Mouse (Mus musculus): Measurements from ENCODE around the gene Dnah8.
A peak's percentile ranks its signal among the peaks of the same experiment; 100 is the strongest.
"Not testable (repeated sequence)": the region's sequence is repeated elsewhere in the genome, so short reads cannot be mapped to it uniquely, and the experiment has no call there.

Gene Dnah8

DNA sequence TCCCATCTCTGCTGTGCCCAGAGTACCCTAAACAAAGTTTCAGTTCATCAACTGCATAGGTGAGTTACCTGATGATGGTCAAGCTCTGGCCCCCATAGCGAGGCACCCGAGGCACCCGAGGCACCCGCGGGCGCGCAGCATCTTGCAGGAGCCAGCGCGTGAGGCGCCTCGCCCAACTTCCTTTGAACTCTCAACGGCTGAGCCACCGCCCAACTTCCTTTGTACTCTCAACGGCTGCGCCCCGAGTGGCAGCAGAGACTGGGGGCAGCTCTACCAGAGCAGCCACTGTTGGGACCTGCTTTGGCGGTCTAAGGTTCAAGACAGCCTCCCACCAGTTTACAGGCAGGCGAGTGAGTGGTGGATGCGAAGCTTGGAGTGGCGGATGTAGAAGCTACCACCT, at the start of gene Dnah8:
TSS of gene Dnah8 (plus strand) at position 223 of the 400 bp plus-strand sequence.
- not testable (repeated sequence) for DNase-seq

DNA sequence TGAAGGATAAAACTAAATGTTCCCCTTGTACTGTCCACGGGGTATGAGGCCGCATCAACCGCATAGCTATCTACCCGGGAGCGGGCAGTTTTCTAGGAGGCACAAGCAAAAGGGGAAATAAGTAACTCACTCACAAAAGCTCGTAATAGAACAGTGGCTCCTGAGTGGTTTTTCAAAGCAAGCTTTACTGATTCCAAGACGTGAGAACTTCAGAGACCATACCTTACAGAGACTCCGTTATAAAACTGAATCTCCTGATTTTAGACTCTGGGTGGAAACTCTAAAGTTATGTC, 49.4 kb upstream of the Dnah8 start:
- no peak for DNase-seq

DNA sequence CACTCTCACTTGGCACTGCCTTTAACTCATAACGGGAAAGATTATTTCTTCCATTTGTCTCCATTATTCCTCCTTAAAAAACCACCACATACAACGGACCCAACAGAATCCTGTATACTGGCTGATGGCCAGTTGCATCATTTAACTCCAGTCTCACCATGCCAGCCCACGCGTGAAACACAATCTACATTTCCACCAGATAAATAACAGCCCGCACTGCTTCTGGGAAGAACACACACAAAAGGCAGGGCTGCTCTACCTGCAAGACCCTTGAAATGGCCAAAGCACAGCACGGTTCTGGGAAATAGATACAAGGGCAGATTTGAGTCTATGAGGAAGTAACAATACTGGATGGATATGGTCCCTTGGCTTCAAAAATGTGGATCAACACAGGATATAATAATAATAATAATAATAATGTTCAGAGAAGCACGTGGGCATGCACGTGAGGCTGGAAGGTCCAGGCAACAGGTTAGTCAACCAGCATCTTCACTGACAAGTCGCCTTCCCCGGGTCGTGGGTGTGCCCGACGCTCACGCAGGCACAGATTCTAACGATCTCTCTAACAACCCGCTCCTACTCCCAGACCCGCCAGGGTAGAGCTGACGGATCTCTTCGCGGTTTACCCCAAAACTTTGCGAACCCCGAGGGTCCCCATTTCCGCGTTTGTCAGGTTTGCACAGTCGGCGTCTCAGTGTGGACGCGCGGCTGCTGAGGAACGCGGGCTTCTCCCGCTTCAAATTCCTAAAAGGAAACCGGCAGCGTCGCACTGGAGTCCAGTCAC, 48.8 kb upstream of the Dnah8 start:
- peak; percentile 48 to 57 for DNase-seq

DNA sequence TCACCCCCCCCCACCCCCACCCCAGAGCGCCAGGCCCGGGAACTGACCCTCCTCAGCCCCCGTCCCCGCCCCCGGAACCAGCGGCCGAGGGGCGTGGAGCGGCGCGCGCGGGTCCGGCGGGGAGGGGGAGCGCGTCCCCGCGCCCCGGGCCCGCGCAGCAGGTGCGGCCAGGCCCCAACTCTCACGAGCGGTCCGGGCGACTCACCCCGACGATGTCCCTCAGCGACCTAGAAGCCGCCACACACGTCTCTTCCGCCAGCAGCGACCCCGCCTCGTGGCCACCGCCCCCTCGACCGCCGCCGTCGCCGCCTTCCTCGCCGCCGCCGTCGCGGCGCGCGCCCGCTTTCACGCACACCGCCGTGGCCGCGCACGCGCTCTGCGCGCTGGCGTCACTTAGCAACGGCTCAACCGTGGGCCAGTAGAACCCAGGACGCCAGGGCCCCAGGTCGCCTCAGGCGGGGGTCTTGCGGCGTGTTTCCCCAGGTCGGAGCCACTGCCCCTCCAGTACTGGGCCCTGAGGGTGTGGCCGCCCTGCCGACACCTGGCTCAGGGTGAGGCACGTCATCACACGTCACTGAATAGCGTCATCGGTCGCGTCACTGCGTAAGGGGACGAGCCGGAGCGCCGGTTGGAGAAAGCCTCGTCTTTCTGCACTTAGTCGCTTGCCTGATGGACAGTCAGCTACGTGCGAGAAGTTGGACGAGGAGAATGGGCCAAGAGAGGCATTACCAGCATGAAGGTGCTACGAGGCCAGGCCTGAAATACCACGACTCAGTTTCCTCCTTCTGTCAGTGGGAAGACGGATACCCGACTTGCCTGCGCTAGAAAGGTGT, 48.0 kb upstream of the Dnah8 start, which contains the start of gene Btbd9:
TSS of gene Btbd9 (minus strand) at position 548 of the 833 bp plus-strand sequence.
- peak; percentile 91 to 99 for DNase-seq

DNA sequence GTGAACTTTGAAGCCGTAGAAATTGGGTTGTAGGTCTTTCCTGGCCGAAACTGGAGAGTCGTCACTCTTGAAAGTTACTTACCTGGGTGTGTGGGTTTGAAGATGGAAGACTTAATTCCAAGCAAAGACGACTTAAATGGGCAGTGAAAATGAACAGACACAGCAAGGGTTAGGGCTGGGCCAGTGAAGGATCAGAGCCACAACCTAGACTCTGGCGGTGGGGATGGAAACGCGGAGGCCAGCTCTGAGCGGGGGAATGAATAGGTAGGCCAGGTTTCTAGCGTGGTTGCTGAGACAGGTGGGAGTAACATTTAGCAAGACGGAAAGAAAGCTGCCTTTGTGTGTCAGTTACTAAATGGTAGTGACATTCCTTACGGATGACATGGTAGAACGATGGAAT, 47.2 kb upstream of the Dnah8 start:
- DNase-seq, result no peak

DNA sequence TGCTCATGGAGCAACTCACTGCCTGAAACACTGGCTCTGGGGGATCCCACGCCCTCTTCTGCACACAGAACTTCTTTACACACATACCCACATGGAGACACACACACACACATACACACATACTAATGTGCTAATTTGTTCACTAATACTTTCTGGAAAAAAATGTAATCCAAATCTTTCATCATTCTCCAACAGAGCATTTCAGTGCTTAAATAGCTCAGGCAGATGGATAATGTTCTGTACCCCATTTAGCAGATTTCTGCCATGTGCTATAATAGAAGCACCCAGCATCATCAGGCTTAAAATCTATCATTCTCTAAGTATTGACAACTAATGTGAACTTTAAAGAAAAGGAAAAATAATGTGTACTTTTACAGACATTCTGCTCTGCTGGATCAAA, 43.4 kb upstream of the Dnah8 start:
- no peak for DNase-seq

DNA sequence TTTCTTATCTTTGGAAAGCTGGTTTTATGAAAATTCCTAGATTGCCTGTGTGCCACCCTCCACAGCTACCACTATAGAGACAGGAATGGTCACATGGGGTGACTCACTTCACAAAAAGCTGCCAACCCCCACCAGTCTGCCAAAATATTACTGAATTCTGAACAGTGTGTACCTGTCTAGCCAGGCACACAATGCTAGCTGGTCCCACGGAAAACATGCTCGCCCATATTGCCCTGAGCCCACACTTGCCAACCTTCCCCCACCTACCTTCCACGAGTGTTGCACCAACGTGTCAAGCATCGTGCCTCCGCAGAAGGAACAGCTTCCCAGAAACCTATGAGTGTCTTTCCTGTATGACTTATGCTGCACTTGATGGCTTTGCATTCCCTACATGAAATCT, 43.0 kb upstream of the Dnah8 start:
- no peak for DNase-seq

DNA sequence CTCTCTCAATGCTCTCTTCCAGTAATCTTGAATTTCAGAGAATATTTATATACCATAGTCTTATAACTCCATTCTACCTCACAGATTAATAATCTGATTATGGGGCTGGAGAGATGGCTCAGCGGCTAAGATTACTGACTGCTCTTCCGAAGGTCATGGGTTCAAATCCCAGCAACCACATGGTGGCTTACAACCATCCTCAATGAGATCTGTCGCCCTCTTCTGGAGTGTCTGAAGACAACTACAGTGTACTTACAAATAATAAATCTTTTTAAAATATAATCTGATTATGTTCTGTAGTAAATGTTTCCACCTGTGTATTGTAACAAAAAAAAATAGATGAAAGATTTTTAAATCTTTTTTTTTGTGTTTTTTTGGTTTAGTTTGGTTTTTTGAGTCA, 41.8 kb upstream of the Dnah8 start:
- no peak for DNase-seq

DNA sequence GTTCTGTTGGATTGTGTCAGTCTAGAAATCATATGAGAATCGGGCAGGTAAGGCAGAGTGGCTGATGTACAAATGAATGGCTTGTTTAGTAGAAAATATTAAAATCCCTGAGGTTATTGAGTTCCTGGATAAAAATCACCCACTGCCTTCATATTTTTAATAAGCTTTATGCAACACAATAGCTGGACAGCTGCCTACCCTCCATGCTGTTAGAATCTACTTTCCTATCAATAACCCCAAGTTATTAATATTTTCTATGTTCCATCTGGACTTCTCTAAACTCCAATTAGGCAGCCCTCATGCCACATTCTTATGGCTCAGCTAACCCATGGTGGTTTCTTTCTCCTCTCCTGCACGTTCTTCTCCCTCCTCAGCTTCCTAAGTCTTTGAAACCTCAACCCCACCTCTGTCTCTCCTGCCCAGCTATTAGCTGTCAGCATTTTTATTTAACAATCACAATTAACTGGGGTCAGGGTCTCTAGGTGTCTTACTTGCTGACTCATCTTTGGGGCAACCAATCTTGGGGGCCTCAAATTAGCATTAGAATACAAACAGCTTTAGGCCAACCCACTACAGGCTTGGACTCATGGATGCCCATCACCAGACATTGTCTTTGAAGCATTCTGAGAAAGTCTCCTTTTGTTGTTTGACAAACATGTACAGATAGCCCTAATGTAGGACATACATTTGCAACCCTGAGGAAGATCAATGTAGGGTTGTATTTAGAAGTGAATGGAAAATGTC, 40.7 kb upstream of the Dnah8 start:
- DNase-seq, result no peak

DNA sequence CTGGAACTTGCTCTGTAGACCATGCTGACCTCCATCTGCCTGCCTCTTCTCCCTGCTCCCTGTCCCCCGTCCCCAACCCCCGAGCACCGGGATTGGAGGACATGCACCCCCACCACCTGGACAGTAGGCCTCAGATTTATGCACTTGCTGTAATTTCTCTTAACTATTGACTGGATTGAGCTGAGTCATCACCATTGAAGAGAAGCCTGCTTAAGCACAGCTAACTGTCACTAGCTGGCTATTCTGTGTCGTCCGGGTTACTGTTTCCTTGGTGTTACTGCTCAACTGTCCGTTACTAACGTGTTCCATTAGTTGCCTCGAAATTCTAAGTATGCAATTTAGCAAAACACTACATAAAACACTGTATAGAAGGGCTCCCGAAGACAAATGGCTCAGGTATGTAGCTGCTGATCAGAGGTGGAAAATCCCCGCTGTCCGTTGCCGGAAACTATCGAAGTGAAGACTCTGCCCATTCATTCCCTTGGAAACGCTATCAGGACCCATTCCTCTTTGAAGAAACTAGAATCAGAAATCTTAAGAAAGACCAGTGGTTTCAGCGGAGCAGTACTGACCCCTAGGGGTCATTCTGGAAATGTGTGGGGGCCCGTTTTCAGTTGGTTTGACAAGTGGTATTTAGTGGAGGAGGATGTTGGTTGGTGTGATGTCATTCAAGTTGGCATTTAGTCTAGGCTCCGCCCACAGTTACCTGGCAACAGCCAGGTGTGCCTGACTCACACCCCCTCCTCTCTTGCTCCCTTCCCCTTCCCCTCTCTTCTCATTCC, 33.5 kb upstream of the Dnah8 start:
- peak; percentile 55 to 69 for DNase-seq

DNA sequence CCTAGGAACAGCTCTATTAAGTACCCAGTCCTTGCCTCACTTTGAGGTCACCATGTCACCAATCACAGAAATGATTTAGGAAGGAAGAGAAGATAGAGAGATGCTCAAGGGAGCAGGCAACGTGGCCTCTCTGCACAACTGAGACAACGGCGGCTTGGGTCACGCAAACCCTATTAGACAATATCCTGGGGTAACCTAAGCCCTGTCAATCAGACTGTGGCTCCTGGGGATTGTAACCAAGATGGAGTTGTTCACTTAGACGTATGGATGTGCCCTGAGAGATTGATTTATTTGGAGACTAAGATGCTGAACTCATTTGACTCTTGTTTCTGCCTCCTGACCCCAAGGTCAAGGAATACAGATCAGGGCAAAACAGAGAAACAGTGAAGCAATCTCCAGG, 29.7 kb upstream of the Dnah8 start:
- DNase-seq, result no peak

DNA sequence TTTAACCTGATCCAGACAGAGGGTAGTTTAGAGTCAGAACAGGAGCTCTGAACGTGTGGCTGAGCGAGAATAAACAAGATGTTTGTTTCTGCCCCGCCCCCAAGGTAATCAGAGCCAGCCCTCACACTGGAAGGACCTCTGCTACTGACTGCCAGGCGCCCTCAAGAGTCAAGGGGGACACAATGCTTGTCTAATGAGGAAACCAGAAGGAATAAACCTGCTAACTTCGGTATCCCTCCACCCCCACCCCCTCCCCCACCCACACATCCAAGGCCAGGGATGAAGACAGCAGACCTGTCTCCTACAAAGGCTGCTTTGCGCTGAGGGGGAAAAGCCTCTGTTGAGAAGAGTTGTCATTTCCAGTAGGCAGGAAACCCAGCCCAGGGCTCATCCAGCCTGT, 29.3 kb upstream of the Dnah8 start:
- DNase-seq, result no peak

DNA sequence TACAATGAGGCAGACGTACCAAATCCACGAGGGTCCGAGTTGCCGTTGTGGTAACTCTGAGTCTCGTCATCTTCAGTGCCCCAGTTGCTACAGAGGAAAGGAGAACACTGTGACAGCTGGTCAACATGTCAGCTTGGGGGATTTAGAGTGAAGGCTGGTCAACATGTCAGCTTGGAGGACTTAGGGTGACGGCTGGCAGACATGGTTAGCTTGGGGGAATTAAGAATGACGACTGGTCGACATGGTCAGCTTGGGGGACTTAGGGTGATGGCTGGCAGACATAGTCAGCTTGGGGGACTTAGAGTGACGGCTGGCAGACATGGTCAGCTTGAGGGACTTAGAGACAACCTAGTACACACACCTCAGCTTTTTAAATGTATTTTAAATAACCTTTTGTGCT, 26.4 kb upstream of the Dnah8 start:
- DNase-seq, result no peak

DNA sequence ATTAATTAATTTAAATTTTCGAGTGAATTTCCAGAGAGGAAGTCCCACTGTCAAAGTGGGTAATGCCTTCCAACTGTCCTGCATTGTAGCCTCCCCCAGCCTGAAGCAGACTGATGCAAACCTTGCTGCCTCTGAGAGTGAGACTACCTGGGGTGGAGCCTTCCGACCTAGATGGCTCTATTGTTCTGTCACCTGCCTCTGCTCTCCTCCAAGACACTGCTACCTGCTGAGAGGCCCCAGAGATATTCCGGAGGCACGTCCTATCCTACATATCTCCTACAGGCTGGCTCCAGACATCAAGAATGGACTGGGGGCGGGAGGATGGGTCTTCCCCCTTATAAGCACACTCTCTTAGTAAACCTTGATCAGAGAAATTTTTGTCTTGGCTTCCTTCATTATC, 25.9 kb upstream of the Dnah8 start:
- no peak for DNase-seq

DNA sequence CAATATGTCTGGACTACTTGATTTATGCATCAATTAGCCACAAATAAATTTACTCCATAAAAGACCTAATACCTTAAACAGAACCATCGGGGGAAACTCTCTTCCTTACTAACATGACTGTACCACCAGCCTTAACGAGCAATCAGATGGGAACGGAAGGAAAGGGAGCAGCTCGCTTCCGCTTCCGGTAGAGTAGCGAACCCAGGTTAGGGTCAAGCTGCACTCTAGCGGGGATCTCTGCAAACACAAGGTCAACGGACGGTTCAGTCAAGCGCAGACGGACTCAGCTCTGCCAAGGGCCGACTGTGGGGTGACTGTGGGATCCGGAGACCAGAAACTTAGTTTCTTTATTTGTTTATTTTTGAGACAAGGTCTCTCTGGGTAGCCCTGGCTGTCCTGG, 22.0 kb upstream of the Dnah8 start:
- no peak for DNase-seq

DNA sequence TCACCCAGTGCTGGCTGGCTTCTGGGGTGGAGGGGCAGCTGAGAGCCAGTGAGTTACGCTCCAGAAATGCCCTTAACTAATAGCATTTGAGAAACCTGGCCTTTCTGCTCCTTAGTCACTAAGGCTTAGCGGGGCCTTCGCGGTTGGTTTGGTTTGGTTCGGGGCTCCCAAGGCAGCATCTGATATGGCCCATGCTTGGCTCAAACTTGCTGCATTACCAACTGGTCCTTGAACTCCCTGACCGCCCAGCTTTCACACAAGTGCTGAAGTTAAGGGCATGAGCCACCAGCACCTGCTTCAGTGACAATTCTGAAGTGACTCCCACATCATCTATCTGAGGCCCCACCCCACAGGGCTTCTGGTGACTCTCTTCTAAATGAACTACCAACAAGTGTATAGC, 19.9 kb upstream of the Dnah8 start:
- DNase-seq, result no peak

DNA sequence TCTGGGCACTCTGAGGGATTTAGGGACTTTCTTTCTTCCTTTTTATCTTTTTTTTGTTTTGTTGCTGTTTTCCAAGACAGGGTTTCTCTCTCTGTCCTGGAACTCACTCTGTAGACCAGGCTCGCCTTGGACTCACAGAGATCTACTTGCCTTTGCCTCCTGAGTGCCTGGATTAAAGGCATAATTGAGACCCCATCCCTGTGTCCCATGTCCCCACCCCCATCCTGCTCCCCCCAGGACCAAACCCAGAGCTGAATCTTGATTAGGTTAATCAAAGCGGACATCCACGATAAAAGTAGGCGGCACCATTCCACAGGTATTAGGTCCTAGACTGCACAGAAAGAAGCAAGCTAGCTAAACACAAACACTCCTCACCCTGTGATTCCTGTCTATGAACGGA, 19.2 kb upstream of the Dnah8 start:
- no peak for DNase-seq

DNA sequence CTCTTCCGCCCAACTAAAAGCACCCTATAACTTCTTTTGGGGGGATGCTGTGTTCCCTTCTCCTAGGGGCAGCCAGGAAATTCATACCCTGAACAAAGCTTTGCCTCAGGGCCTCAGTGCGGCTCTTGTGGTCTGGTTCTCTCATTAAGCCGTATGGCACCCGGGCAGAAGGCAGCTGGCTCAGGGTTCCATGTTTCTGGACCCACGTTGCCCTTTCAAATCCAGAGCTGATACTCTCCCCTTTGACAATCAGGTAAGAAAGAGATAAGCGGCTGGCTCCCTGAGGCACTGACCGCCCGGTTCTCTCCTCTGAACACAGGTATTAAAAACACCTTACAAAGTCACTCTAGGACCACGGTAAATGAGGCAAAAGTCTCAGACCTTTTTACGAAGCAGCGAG, 17.9 kb upstream of the Dnah8 start:
- DNase-seq, result no peak

DNA sequence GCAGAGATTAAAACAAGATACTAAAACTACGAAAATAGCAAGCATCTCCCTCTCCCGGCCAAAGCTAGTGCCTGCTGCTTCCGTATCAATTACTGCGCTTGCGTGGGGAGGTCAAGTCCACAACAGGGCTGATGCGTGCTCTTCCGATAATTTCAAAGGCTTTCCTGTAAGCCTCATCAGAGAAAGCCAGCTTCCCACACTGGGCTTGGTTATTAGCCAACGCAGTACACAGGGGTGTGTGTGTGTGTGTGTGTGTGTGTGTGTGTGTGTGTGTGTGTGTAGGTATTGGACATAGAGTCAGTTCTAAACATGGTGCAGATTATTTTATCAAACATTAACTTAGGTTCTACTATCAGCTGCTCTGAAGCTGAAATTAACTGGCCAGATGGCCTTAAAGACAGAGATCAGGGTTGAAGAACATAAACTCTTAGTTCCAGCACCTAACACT, 17.5 kb upstream of the Dnah8 start:
- no peak for DNase-seq

DNA sequence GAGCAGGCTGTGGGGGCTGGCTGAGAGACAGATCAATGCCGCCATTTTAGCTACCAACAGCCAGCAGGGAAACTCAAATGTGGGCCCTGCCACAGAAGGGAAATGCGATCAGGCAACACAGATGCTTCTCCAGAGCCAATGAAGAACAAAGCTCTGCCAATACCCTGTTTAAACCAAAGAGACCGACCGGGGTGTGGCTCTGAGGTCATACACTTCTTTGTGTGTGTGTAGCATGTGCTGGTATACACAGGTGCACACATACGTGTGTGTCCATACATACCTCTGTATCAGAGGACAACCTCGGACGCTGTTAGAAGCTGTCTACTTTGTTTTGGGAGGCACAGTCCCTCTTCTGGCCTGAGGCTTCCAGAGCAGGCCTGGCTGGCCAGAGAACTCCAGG, 16.8 kb upstream of the Dnah8 start:
- no peak for DNase-seq

DNA sequence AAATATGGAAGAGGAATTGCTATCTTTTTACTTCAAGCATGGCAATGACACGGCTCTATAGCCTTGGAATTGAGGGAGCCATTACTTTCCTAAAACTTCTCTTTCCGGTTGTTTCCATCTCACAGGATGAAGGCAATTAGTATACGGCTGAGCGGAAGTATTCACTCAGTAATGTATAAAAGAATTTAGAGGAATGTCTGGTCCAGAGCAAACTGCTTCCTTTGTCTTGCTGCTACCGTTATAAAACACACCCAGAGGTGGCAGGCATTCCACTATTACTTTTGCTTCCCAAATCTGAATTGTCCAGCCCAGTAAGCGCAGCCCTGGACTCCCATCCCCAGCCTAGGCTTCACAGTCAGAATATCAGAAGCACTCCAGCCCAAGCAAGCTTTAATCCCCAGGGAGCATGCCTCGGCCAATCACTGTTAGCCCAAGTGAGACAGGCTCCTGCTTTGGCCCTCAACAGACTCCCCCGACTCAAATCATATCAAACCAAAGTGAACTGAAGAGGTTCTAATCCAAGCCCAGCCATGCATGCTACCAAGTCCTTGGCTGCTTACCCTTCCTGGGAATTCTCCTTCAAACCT, 16.2 kb upstream of the Dnah8 start:
- DNase-seq, result no peak

DNA sequence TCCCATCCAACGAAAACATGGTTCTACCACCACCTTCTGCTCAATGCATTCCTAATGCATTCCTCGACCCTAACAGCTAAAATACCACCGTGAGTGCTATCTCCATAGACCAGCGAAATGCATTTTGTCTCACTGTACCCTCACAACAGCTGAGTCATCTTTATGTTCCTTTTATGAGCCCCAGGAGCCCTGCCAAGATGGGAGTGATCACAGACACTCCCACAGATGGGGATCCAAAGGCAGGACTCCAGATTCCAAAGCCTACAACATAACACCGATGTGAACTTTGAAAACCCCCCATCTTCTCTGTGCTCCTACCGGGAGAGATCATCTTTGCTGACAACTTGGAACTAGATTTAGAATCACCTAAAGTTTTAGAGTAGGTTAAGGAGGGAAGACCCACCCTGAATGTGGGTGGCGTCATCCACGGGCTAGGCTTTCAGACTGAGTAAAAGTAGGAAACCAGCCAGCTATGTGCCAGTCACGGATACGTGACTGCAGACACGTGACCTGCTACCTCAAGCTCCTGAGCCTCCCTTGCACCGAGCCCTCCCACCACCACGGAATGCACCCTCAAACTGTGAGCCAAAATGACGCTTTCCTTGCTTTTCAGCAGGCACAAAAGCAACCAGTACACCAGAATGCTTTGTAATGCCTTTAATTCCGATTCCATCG, 14.7 kb upstream of the Dnah8 start:
- DNase-seq, result no peak

Data from cerebellum, postnatal 36 days (tissue).